Comparison of ENCODE assay signal across 18 mouse cellular contexts in genomic region chr2:16860056-16860455, GRCm38 (mm10).
DNase-seq lines count a peak whose midpoint lies in the region; ATAC-seq and TF ChIP-seq lines count a peak whose summit lies in the region.
"Had no signal": no experiment of that assay in that cellular context is flagged by ENCODE, and none has a peak within 500 bp of the region (broad histone marks: within the 10 kb centered on the region; RNA-seq: fewer than 3 reads in every experiment).

No protein-coding gene starts in this region.

- H3K4me3 ChIP-seq in hindbrain, postnatal 0 days (ENCODE audit: low read length) = no peak overlapping the region
- H3K4me3 ChIP-seq in hindbrain, embryonic 14.5 days (replicated peaks; ENCODE audit: low read length) = no peak overlapping the region
- H3K4me3 ChIP-seq: embryonic facial prominence, embryonic 15.5 days; gastrocnemius, adult 2 months; hindbrain, embryonic 13.5 days; limb, embryonic 13.5 days; liver, embryonic 12.5 days had no signal

- WGBS in hindbrain, postnatal 0 days = 61% methylated on average over 5 of the region's 5 CpGs
- WGBS in hindbrain, embryonic 14.5 days = 83% methylated on average over 5 of the region's 5 CpGs

- peak; percentile 4 to 9 for DNase-seq in cerebellum, postnatal 36 days
- DNase-seq in hindbrain, postnatal 0 days (ENCODE audit: low spot score) = peak; percentile 4
- no peak for DNase-seq in hindbrain, embryonic 14.5 days (ENCODE audit: low spot score)
- DNase-seq in heart, postnatal 10 days = peak; percentile 7 to 13
- DNase-seq in kidney, postnatal 10 days = peak; percentile 9
- no peak for DNase-seq in layer of hippocampus, adult 18-20 months (ENCODE audit: low spot score in 2 of 2)
- DNase-seq: adrenal gland, postnatal 25 days; gastrocnemius, adult 2 months; lung, adult 18-20 months; lung, postnatal 10 days; thymus, postnatal 25 days had no signal

- no peaks in the 10 kb centered on the region for H3K27me3 ChIP-seq in hindbrain, postnatal 0 days (ENCODE audit: insufficient read depth, low read length)
- no peaks in the 10 kb centered on the region for H3K27me3 ChIP-seq in hindbrain, embryonic 14.5 days (ENCODE audit: control insufficient read depth, insufficient read depth, low read length)
- H3K27me3 ChIP-seq: embryonic facial prominence, embryonic 15.5 days; hindbrain, embryonic 13.5 days; limb, embryonic 13.5 days; liver, embryonic 12.5 days had no signal

- intact Hi-C loops in heart, postnatal 10 days (cut with DNase I) = no loop called here

- H3K9me3 ChIP-seq in hindbrain, postnatal 0 days (ENCODE audit: low read length) = no peaks in the 10 kb centered on the region
- no peaks in the 10 kb centered on the region for H3K9me3 ChIP-seq in hindbrain, embryonic 14.5 days (ENCODE audit: control insufficient read depth, low read length)
- H3K9me3 ChIP-seq: embryonic facial prominence, embryonic 15.5 days; hindbrain, embryonic 13.5 days; limb, embryonic 13.5 days; liver, embryonic 12.5 days had no signal

- H3K9ac ChIP-seq in hindbrain, postnatal 0 days (replicated peaks; ENCODE audit: low read length) = no peak overlapping the region
- no peak overlapping the region for H3K9ac ChIP-seq in hindbrain, embryonic 14.5 days
- H3K9ac ChIP-seq: embryonic facial prominence, embryonic 15.5 days; hindbrain, embryonic 13.5 days; limb, embryonic 13.5 days; liver, embryonic 12.5 days had no signal

- no peak overlapping the region for H3K4me2 ChIP-seq in hindbrain, postnatal 0 days (ENCODE audit: low read depth, low read length)
- H3K4me2 ChIP-seq in hindbrain, embryonic 14.5 days (replicated peaks) = no peak overlapping the region
- H3K4me2 ChIP-seq: embryonic facial prominence, embryonic 15.5 days; hindbrain, embryonic 13.5 days; limb, embryonic 13.5 days; liver, embryonic 12.5 days; midbrain, embryonic 11.5 days had no signal

- TF ChIP-seq CTCF in hindbrain, postnatal 0 days (IDR thresholded peaks at IDR 0.05; ENCODE audit: low read depth) = no peak

- H3K36me3 ChIP-seq in hindbrain, postnatal 0 days (ENCODE audit: insufficient read depth, low read length) = no peaks in the 10 kb centered on the region
- H3K36me3 ChIP-seq in hindbrain, embryonic 14.5 days (replicated peaks; ENCODE audit: control insufficient read depth, insufficient read depth) = no peaks in the 10 kb centered on the region
- H3K36me3 ChIP-seq: embryonic facial prominence, embryonic 15.5 days; hindbrain, embryonic 13.5 days; limb, embryonic 13.5 days; liver, embryonic 12.5 days had no signal

- no peaks in the 10 kb centered on the region for H3K4me1 ChIP-seq in hindbrain, postnatal 0 days (ENCODE audit: insufficient read depth, low read length)
- no peaks in the 10 kb centered on the region for H3K4me1 ChIP-seq in hindbrain, embryonic 14.5 days (replicated peaks; ENCODE audit: control insufficient read depth, insufficient read depth, low read length)
- H3K4me1 ChIP-seq: embryonic facial prominence, embryonic 15.5 days; hindbrain, embryonic 13.5 days; limb, embryonic 13.5 days; liver, embryonic 12.5 days had no signal

- no peak overlapping the region for H3K27ac ChIP-seq in hindbrain, postnatal 0 days
- no peak overlapping the region for H3K27ac ChIP-seq in hindbrain, embryonic 14.5 days
- H3K27ac ChIP-seq: embryonic facial prominence, embryonic 15.5 days; gastrocnemius, adult 2 months; hindbrain, embryonic 13.5 days; limb, embryonic 13.5 days; liver, embryonic 12.5 days had no signal

- no peak for ATAC-seq in cerebellum, adult (ENCODE audit: insufficient number of reproducible peaks, low FRiP score, low TSS enrichment)
- ATAC-seq in hindbrain, postnatal 0 days = no peak
- no peak for ATAC-seq in hindbrain, embryonic 14.5 days (ENCODE audit: low FRiP score)
- ATAC-seq: forebrain, embryonic 14.5 days; liver, embryonic 12.5 days had no signal

Comparison
In these comparisons a context has a peak if more than half of its experiments do, and no peak if none do; other contexts are left out.
1. DNase-seq: peak in cerebellum, postnatal 36 days (2 of 2), hindbrain, postnatal 0 days (single experiment), heart, postnatal 10 days (2 of 2) and kidney, postnatal 10 days (single experiment); none in hindbrain, embryonic 14.5 days (single experiment) and layer of hippocampus, adult 18-20 months (0 of 2).